Mouse (Mus musculus) C2C12 (cell line): Measurements from ENCODE around the gene Wasf2. TPM values are rescaled to one million over a fixed set of nuclear protein-coding genes. Genes with fewer than 3 reads are reported as not detected.

Source experiments
- H3K27me3 ChIP-seq: one replicate; pipeline ENCODE4 v1.6.1; 2011; ENCODE audit not compliant: control insufficient read depth, insufficient read depth, insufficient read length
- H3K36me3 ChIP-seq: one replicate; pipeline ENCODE4 v1.6.1; 2011; ENCODE audit not compliant: control insufficient read depth, insufficient read depth
- H3K4me3 ChIP-seq: one replicate; pipeline ENCODE4 v1.5.1; 2011; ENCODE audit warnings: mild to moderate bottlenecking, control low read depth; ENCODE audit not compliant: poor library complexity, insufficient read depth, severe bottlenecking
- H3K79me2 ChIP-seq: one replicate; pipeline ENCODE4 v1.6.1; 2011; ENCODE audit not compliant: control insufficient read depth, insufficient read depth
- H3K79me3 ChIP-seq: one replicate; pipeline ENCODE4 v1.6.1; 2011; ENCODE audit warnings: low read depth, control low read depth
- H3ac ChIP-seq: one replicate; pipeline ENCODE3; 2011; ENCODE audit warnings: low read depth; ENCODE audit not compliant: control insufficient read depth, insufficient read length
- CEBPB ChIP-seq: IDR thresholded peaks from one replicate; pipeline ENCODE4 v1.6.1; 2011; ENCODE audit warnings: low read depth, mild to moderate bottlenecking, control low read depth, moderate library complexity
- CTCF ChIP-seq: IDR thresholded peaks from one replicate; pipeline ENCODE4 v1.5.1; 2011; ENCODE audit not compliant: control insufficient read depth, insufficient read depth, insufficient read length
- FOSL1 ChIP-seq: IDR thresholded peaks from one replicate; pipeline ENCODE4 v1.8.0; 2011; ENCODE audit warnings: mild to moderate bottlenecking, low read length; ENCODE audit not compliant: poor library complexity, insufficient read depth, severe bottlenecking
- MAX ChIP-seq: IDR thresholded peaks from one replicate; pipeline ENCODE4 v1.6.1; 2011; ENCODE audit warnings: mild to moderate bottlenecking, control low read depth
- MYOD1 ChIP-seq: IDR thresholded peaks from one replicate; pipeline ENCODE4 v1.6.1; 2011; ENCODE audit warnings: low read depth; ENCODE audit not compliant: control insufficient read depth, insufficient read length
- MYOG ChIP-seq: IDR thresholded peaks from one replicate; pipeline ENCODE4 v1.6.1; 2011; ENCODE audit not compliant: control insufficient read depth, insufficient read length; ENCODE audit errors: extremely low read depth
- USF1 ChIP-seq: IDR thresholded peaks from one replicate; pipeline ENCODE4 v1.6.1; 2011; ENCODE audit warnings: low read depth, mild to moderate bottlenecking, control low read depth, moderate library complexity
- polyA plus RNA-seq: library from polyadenylated mRNA; unstranded; fragments of >200 nt; fragmentation: generic; extraction: Trizol; gene quantifications from one replicate; pipeline ENCODE4 v1.2.1, GENCODE M21; 2012; ENCODE audit warnings: missing spikeins

Gene Wasf2
- polyA plus RNA-seq, 1 experiment: 52.1 TPM

DNA sequence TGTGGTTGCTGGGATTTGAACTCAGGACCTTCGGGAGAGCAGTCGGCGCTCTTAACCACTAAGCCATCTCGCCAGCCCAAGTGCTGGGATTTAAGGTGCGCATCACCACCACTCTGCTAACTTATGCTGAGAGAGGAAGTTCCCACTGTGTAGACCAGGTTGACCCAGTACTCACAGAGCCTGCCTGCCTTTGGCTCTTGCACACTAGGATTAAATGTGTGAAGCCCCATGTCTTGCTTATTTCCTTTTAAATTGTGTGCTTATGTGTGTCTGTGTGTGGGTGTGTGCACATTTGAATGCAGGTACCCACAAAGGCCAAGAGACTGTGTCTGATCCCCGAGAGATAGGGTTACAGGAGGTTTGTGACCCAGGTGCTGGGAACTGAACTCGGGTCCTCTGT lies 23.6 kb upstream of the Wasf2 start:
- H3K79me2 ChIP-seq: no peaks in the 10 kb centered on the region
- H3K36me3 ChIP-seq: no peaks in the 10 kb centered on the region
- H3K79me3 ChIP-seq: no peaks in the 10 kb centered on the region
- H3K4me3 ChIP-seq: no peak overlapping the region
- H3K27me3 ChIP-seq: no peaks in the 10 kb centered on the region
- H3ac ChIP-seq: no peak overlapping the region
- TF ChIP-seq MAX (no peak), MYOD1 (no peak), CTCF (no peak), MYOG (no peak), USF1 (no peak), FOSL1 (no peak), CEBPB (no peak)

DNA sequence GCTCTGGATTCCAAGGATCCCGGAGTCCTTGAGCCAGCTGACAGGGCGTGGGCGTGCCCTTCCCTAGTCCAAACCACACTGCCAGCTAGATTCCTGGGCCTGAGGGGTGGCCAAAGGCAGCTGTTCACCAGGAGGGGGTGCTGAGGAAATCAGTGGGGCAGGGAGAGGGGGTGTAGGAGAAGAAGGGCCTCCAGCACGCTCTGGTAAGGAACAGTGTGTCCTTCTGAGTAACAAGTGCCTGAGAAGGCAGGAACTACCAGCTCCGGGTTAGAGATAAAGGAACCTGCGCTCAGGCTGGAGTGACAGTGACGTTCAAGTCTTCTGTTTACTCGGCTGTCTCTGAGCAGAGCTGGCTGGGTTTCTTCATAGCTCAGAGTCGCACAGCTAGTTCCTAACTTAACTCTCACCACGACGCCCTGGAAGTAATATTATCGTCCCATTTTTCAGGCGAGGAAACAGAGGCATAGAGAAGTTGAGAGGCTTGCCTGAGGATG lies 22.5 kb upstream of the Wasf2 start:
- Histone ChIP-seq H3K79me3 (no peaks in the 10 kb centered on the region), H3K4me3 (no peak overlapping the region), H3K36me3 (no peaks in the 10 kb centered on the region), H3K27me3 (no peaks in the 10 kb centered on the region), H3ac (no peak overlapping the region), H3K79me2 (no peaks in the 10 kb centered on the region)
- TF ChIP-seq MYOD1: peak; percentile 74
- TF ChIP-seq CEBPB: no peak
- no peak for TF ChIP-seq USF1
- TF ChIP-seq FOSL1: no peak
- TF ChIP-seq MAX: peak; percentile 18

DNA sequence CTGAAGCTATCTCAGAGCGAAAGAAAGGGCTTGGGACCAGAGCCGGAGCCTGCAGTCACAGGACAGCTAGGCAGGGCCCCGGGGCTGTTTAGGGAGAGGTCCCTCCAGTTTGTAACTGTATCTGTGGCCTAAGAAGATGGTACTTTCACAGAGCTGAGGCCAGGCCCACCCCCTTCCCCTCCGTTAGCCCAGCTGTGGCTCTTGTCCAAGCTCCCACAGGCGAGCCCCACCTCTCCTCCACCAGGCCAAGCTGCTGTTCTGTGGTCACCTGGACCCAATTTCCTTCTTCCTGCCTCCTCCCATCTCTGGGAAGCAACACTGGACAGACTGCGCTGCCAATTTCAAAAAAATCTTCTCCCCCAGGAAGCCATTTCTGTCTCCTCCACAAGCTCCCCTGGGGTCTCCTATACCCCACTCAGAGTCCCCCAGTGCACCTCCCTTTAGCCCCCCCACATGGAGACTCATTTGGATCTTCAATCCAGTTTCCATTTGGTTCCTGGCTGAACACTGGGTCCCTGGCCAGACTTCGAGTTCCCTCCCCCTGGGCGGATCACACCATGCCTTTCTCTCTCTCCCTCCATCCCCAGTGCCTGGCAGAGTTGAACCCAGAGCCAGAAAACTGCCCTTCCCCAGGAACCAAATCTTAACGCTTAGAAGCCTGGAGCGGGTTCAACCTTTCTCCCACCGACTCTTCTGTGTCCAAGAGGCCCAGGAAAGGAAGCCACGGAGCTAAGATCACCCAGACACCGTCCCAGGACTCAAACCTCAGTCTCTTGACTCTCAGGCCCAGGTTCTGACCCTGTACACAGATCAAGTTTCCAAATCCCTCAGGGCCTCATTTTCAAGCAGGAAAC lies 21.6 kb upstream of the Wasf2 start:
- Histone ChIP-seq H3K4me3 (no peak overlapping the region), H3K79me3 (no peaks in the 10 kb centered on the region), H3K79me2 (no peaks in the 10 kb centered on the region), H3K27me3 (no peaks in the 10 kb centered on the region), H3ac (no peak overlapping the region), H3K36me3 (no peaks in the 10 kb centered on the region)
- no peak for TF ChIP-seq CEBPB

GRCm38 (mm10) chr4:133109335-133109801 lies 20.9 kb upstream of the Wasf2 start:
- Histone ChIP-seq H3K27me3 (no peaks in the 10 kb centered on the region), H3K79me3 (no peaks in the 10 kb centered on the region), H3K4me3 (no peak overlapping the region), H3K79me2 (no peaks in the 10 kb centered on the region), H3K36me3 (no peaks in the 10 kb centered on the region), H3ac (no peak overlapping the region)
- TF ChIP-seq USF1 (no peak), FOSL1 (no peak), MAX (no peak), CTCF (no peak), MYOD1 (no peak), CEBPB (no peak), MYOG (no peak)

DNA sequence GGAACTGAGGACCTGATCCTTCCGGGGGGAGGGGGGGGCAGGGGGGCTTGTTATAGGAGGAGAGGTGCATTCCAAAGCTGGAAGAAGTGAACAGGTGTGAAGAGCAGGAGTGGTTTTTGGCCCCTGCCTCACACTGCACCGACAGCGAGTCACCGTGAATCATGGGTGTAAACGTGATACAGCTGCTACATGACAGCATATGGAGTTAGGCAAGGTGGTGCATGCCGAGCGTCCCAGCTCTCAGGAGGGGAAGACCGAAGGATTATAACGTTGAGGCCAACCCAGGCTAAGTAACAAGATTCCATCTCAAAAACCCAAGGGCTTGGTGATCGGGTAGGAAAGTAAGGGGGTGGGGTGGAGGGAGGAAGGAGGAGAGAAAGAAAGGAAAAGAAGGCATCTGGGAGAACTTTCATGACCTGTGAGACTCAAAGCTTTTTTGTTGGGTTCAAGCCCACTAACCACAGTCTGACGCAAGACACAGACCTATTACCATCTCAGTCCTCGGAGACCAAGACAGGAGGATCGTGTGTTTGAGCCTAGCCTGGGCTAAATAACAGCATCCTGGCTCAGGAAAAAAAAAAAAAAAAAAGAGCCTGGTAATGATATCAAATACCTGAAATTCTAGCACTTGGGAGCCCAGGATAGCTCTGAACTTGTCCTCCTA lies 18.0 kb upstream of the Wasf2 start:
- no peaks in the 10 kb centered on the region for H3K79me3 ChIP-seq
- no peaks in the 10 kb centered on the region for H3K36me3 ChIP-seq
- TF ChIP-seq CEBPB (peak; percentile 83), CTCF (no peak), FOSL1 (peak; percentile 29), MYOD1 (peak; percentile 94), MAX (peak; percentile 28), MYOG (no peak)

GRCm38 (mm10) chr4:133113351-133113882 lies 16.9 kb upstream of the Wasf2 start:
- TF ChIP-seq MYOD1 (no peak), CTCF (no peak), USF1 (no peak), FOSL1 (no peak), MAX (no peak), MYOG (no peak), CEBPB (no peak)
- Histone ChIP-seq H3K36me3 (no peaks in the 10 kb centered on the region), H3K79me3 (no peaks in the 10 kb centered on the region), H3K79me2 (no peaks in the 10 kb centered on the region), H3K27me3 (no peaks in the 10 kb centered on the region), H3ac (no peak overlapping the region), H3K4me3 (no peak overlapping the region)

More for the DNA sequence above, 18.0 kb upstream of the Wasf2 start:
- Histone ChIP-seq H3K4me3 (no peak overlapping the region), H3ac (no peak overlapping the region), H3K79me2 (no peaks in the 10 kb centered on the region), H3K27me3 (no peaks in the 10 kb centered on the region)
